Mouse (Mus musculus) granulocyte monocyte progenitor cell, adult 5-6 weeks (primary cell): Measurements from ENCODE around the gene Cdk4. TPM values are rescaled to one million over a fixed set of nuclear protein-coding genes. Genes with fewer than 3 reads are reported as not detected.

ENCODE experiments used
- ATAC-seq: replicated peaks from 2 replicates; pipeline ENCODE4 v1.8.0; 2016; ENCODE audit warnings: mild to moderate bottlenecking, moderate TSS enrichment, inconsistent platforms; ENCODE audit not compliant: poor library complexity, severe bottlenecking
- total RNA-seq, 2 experiments: library from RNA; stranded (forward) in 1 of 2; stranded (reverse) in 1 of 2; fragments of 200-712, 200-1000 nt in 1 of 2; fragments of >200 nt in 1 of 2; fragmentation: Nextera tagmentation in 1 of 2; gene quantifications; 2 replicates each; pipeline ENCODE4 v1.2.3; 2014 to 2017

The Cdk4 gene
- total RNA-seq, 2 experiments from 2014 or later = 568 to 802 TPM

GRCm38 (mm10) chr10:127091507-127092396 lies 28.4 kb downstream of the Cdk4 start:
- no peak for ATAC-seq

DNA sequence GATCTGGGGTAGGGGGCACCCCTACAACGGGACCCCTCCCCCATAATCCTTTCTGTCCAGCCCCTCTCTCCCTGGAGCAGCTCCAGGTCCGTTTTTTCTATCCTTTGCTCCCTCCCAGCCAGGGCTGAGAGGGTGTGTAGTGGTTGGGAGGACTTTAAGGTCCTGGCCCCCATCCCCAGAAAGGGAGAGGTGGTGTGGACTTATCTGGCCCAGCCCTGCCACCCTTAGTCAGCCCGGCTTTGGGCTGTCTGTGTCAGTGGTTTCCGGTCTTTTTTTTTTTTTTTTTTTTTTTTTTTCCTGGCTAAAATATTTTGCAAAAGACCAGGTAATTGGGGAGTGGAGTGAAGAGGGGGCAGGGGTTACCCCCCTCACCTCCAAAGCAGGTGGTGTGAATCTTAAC lies 29.4 kb downstream of the Cdk4 start:
- no peak for ATAC-seq

- no peak for ATAC-seq
Observed at GRCm38 (mm10) chr10:127094382-127094802, 31.1 kb downstream of the Cdk4 start.

GRCm38 (mm10) chr10:127098514-127098913 lies 35.2 kb downstream of the Cdk4 start:
- ATAC-seq = no peak

DNA sequence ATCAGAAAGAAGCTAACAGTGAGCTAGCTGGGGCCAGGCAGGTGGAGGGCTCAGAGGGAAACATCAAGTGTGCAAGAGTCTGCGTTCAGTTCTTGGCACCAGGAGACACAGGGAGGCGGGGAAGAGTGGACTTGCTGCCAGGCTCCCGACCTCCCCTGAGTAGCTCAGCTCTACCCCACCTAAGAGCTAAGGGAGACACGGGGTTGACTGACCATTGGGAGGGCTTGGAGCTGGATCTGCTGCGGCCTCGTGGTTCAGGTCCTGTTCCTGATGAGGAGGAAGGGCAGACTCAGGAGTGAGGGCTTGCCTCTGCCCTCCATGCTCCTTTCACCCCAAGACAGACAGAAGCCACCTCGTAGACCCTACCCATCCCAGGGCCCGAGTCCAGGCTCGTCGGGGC lies 35.9 kb downstream of the Cdk4 start:
- no peak for ATAC-seq

DNA sequence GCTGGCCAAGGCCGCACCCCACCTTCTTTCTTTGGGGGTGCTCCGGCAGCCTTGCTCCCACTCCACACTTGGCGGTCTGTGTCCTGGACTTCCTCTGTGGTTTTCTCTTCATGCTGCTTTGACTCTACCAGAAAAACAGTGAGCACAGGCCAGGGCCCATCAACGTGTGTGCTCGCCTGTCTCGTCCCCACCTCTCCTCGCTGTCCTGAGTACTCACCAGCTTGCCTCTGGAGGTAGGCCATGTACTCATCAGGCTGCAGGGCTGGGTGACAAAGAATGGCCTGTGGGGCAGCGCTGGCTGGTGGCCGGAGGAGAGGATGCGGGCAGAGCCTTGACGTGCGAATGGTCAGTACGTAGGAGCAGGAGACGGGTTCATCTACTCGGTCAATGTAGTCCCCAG lies 36.5 kb downstream of the Cdk4 start:
- ATAC-seq = no peak

GRCm38 (mm10) chr10:127100414-127100813 lies 37.1 kb downstream of the Cdk4 start:
- ATAC-seq = no peak; the same call in 1 of the 2 replicates

- ATAC-seq = peak; percentile 58
Observed at GRCm38 (mm10) chr10:127101151-127101550, 37.8 kb downstream of the Cdk4 start.

DNA sequence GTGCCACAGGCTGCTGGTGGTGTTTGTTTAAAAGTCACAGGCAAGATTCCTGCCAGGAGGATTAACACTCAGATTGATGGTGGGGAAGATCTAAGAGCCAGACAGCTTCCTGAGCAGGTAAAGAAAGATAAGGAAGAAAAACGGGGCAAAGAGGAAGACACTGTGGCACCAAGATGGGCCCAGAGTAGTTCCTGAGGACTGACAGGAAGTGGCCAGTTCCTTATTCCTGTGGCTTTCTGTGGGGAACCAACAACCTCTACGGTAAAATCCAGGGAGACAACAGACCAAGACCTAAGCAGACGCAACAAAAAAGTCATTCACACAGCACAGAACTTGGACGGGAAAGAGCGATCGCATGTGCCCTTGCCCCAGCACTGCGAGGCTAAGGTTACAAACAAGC lies 40.3 kb downstream of the Cdk4 start:
- ATAC-seq = peak; percentile 81

- no peak for ATAC-seq
Observed at GRCm38 (mm10) chr10:127107563-127108261, 44.4 kb downstream of the Cdk4 start.

- ATAC-seq = no peak
Observed at GRCm38 (mm10) chr10:127108262-127108583, 44.9 kb downstream of the Cdk4 start.

- ATAC-seq = peak; percentile 61
Observed at GRCm38 (mm10) chr10:127111001-127111887, 47.9 kb downstream of the Cdk4 start.

- peak; percentile 76 for ATAC-seq
Observed at GRCm38 (mm10) chr10:127114408-127114807, 51.1 kb downstream of the Cdk4 start.

DNA sequence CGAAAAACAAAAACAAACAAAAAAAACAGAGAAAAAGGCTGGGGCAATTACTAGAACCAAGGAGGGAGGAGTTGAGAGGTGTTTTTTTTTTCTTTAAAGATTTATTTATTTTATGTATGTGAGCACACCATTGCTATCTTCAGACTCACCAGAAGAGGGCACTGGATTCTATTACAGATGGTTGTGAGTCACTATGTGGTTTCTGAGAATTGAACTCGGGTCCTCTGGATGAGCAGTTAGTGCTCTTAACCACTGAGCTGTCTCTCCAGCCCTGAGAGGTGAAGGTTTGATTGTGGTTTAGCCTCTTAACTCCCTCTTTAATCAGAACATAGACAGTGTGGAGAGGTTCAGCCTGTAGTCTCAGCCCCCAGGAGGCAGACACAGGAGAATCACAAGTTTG lies 51.7 kb downstream of the Cdk4 start:
- no peak for ATAC-seq

Other genes with a start within 250 kb of the Cdk4 start
- 19.0 and 20.2 TPM in 2 replicates for gene Atp23, start 162.2 kb upstream of the Cdk4 start, total RNA-seq (2014; fragmentation: Nextera tagmentation)
- 12.8 and 15.7 TPM in 2 replicates for gene Atp23, start 162.2 kb upstream of the Cdk4 start, total RNA-seq (2017)
- 53.4 and 62.9 TPM in 2 replicates for gene Ctdsp2, start 84.8 kb upstream of the Cdk4 start, total RNA-seq (2014; fragmentation: Nextera tagmentation)
- gene Ctdsp2, start 84.8 kb upstream of the Cdk4 start, total RNA-seq (2017) = 21.2 and 21.5 TPM in 2 replicates
- gene Avil, start 62.8 kb upstream of the Cdk4 start, total RNA-seq (2014; fragmentation: Nextera tagmentation) = not detected in 2 replicates
- gene Avil, start 62.8 kb upstream of the Cdk4 start, total RNA-seq (2017) = not detected in 2 replicates
- 32.9 and 52.7 TPM in 2 replicates for gene Tsfm, start 32.7 kb upstream of the Cdk4 start, total RNA-seq (2014; fragmentation: Nextera tagmentation)
- 33.1 and 41.5 TPM in 2 replicates for gene Tsfm, start 32.7 kb upstream of the Cdk4 start, total RNA-seq (2017)
- gene Mettl1, start 22.1 kb upstream of the Cdk4 start, total RNA-seq (2014; fragmentation: Nextera tagmentation) = 40.4 and 47.0 TPM in 2 replicates
- 25.8 and 36.7 TPM in 2 replicates for gene Mettl1, start 22.1 kb upstream of the Cdk4 start, total RNA-seq (2017)
- 0.13 TPM in 1 of 2 replicates, not detected in the other for gene Eef1akmt3, start 22.0 kb upstream of the Cdk4 start, total RNA-seq (2014; fragmentation: Nextera tagmentation)
- gene Eef1akmt3, start 22.0 kb upstream of the Cdk4 start, total RNA-seq (2017) = not detected in 2 replicates
- gene Cyp27b1, start 15.3 kb upstream of the Cdk4 start, total RNA-seq (2014; fragmentation: Nextera tagmentation) = 0.45 TPM in 1 of 2 replicates, not detected in the other
- 0.69 TPM in 1 of 2 replicates, not detected in the other for gene Cyp27b1, start 15.3 kb upstream of the Cdk4 start, total RNA-seq (2017)
- not detected in 2 replicates for gene March9, start 3.4 kb upstream of the Cdk4 start, total RNA-seq (2014; fragmentation: Nextera tagmentation)
- gene March9, start 3.4 kb upstream of the Cdk4 start, total RNA-seq (2017) = not detected in 2 replicates
- 92.4 and 102 TPM in 2 replicates for gene Tspan31, start 6.7 kb downstream of the Cdk4 start, total RNA-seq (2014; fragmentation: Nextera tagmentation)
- gene Tspan31, start 6.7 kb downstream of the Cdk4 start, total RNA-seq (2017) = 82.5 and 82.6 TPM in 2 replicates
- 26.3 and 27.2 TPM in 2 replicates for gene Agap2, start 11.8 kb downstream of the Cdk4 start, total RNA-seq (2014; fragmentation: Nextera tagmentation)
- 18.8 and 34.4 TPM in 2 replicates for gene Agap2, start 11.8 kb downstream of the Cdk4 start, total RNA-seq (2017)
- gene Os9, start 57.6 kb downstream of the Cdk4 start, total RNA-seq (2014; fragmentation: Nextera tagmentation) = 73.3 and 80.0 TPM in 2 replicates
- 202 and 218 TPM in 2 replicates for gene Os9, start 57.6 kb downstream of the Cdk4 start, total RNA-seq (2017)
- 288 and 308 TPM in 2 replicates for gene B4galnt1, start 101.7 kb downstream of the Cdk4 start, total RNA-seq (2014; fragmentation: Nextera tagmentation)
- gene B4galnt1, start 101.7 kb downstream of the Cdk4 start, total RNA-seq (2017) = 141 and 161 TPM in 2 replicates
- gene Slc26a10, start 117.1 kb downstream of the Cdk4 start, total RNA-seq (2014; fragmentation: Nextera tagmentation) = 0.15 TPM in 1 of 2 replicates, not detected in the other
- 0.26 and 0.88 TPM in 2 replicates for gene Slc26a10, start 117.1 kb downstream of the Cdk4 start, total RNA-seq (2017)
- 3.2 TPM in 1 of 2 replicates, not detected in the other for gene Arhgef25, start 126.5 kb downstream of the Cdk4 start, total RNA-seq (2014; fragmentation: Nextera tagmentation)
- 0.15 and 0.95 TPM in 2 replicates for gene Arhgef25, start 126.5 kb downstream of the Cdk4 start, total RNA-seq (2017)
- 51.9 and 54.4 TPM in 2 replicates for gene Dtx3, start 132.2 kb downstream of the Cdk4 start, total RNA-seq (2014; fragmentation: Nextera tagmentation)
- gene Dtx3, start 132.2 kb downstream of the Cdk4 start, total RNA-seq (2017) = 17.9 and 19.9 TPM in 2 replicates
- gene Pip4k2c, start 148.1 kb downstream of the Cdk4 start, total RNA-seq (2014; fragmentation: Nextera tagmentation) = 12.1 and 13.6 TPM in 2 replicates
- 7.6 and 13.8 TPM in 2 replicates for gene Pip4k2c, start 148.1 kb downstream of the Cdk4 start, total RNA-seq (2017)
- gene Kif5a, start 199.8 kb downstream of the Cdk4 start, total RNA-seq (2014; fragmentation: Nextera tagmentation) = 1.4 TPM in 1 of 2 replicates, not detected in the other
- 0.30 and 0.31 TPM in 2 replicates for gene Kif5a, start 199.8 kb downstream of the Cdk4 start, total RNA-seq (2017)
- gene Dctn2, start 202.8 kb downstream of the Cdk4 start, total RNA-seq (2014; fragmentation: Nextera tagmentation) = 62.3 and 72.1 TPM in 2 replicates
- 80.4 and 83.9 TPM in 2 replicates for gene Dctn2, start 202.8 kb downstream of the Cdk4 start, total RNA-seq (2017)
- gene Mbd6, start 225.5 kb downstream of the Cdk4 start, total RNA-seq (2014; fragmentation: Nextera tagmentation) = 53.3 and 72.1 TPM in 2 replicates
- gene Mbd6, start 225.5 kb downstream of the Cdk4 start, total RNA-seq (2017) = 4.1 TPM in 2 replicates
- 63.0 and 105 TPM in 2 replicates for gene Mars, start 248.3 kb downstream of the Cdk4 start, total RNA-seq (2014; fragmentation: Nextera tagmentation)
- 193 and 221 TPM in 2 replicates for gene Mars, start 248.3 kb downstream of the Cdk4 start, total RNA-seq (2017)